Mouse (Mus musculus) liver, embryonic 12.5 days (tissue): ENCODE data around the gene Apof. TPM values are rescaled to one million over a fixed set of nuclear protein-coding genes. Genes with fewer than 3 reads are reported as not detected.

Source experiments
- ATAC-seq: fragments of 200-750 bp; cut with Nextera tagmentation; 2 replicates; pipeline ENCODE4 v1.8.0; 2017; ENCODE audit warnings: moderate number of reproducible peaks, mild to moderate bottlenecking, moderate library complexity
- H3K27ac ChIP-seq: fragments of 300-500 bp; sonication (generic); 2 replicates; pipeline ENCODE4 v1.5.1; 2016; ENCODE audit warnings: mild to moderate bottlenecking
- H3K27me3 ChIP-seq: fragments of 300-500 bp; sonication (generic); replicated peaks from 2 replicates; pipeline ENCODE4 v1.6.1; 2016; ENCODE audit warnings: mild to moderate bottlenecking, moderate library complexity
- H3K36me3 ChIP-seq: fragments of 300-500 bp; sonication (generic); 2 replicates; pipeline ENCODE4 v1.6.1; 2016; ENCODE audit warnings: mild to moderate bottlenecking, moderate library complexity
- H3K4me1 ChIP-seq: fragments of 300-500 bp; sonication (generic); 2 replicates; pipeline ENCODE4 v1.6.1; 2016
- H3K4me2 ChIP-seq: fragments of 300-500 bp; sonication (generic); 2 replicates; pipeline ENCODE4 v1.6.1; 2016; ENCODE audit warnings: mild to moderate bottlenecking, moderate library complexity
- H3K4me3 ChIP-seq: fragments of 300-500 bp; sonication (generic); 2 replicates; pipeline ENCODE4 v1.5.1; 2016; ENCODE audit warnings: mild to moderate bottlenecking, moderate library complexity
- H3K9ac ChIP-seq: fragments of 300-500 bp; sonication (generic); 2 replicates; pipeline ENCODE4 v1.6.1; 2016; ENCODE audit warnings: mild to moderate bottlenecking, moderate library complexity
- H3K9me3 ChIP-seq: fragments of 300-500 bp; sonication (generic); replicated peaks from 2 replicates; pipeline ENCODE4 v1.6.1; 2016; ENCODE audit warnings: mild to moderate bottlenecking, moderate library complexity
- WGBS: fragments of 180-500 bp; shearing (Covaris S2); methylation state at CpG from one replicate; pipeline ENCODE4 v1.1.7; 2016; ENCODE audit not compliant: insufficient replicate concordance; 5-methylcytosine and 5-hydroxymethylcytosine counted together
- polyA plus RNA-seq: library from polyadenylated mRNA; unstranded; fragments of >200 nt; fragmentation: Nextera tagmentation; extraction: Ambion mirVana; gene quantifications from 2 replicates; pipeline ENCODE4 v1.2.1, GENCODE M21; 2016

The Apof gene
- polyA plus RNA-seq: 27.2 and 28.2 TPM in 2 replicates

DNA sequence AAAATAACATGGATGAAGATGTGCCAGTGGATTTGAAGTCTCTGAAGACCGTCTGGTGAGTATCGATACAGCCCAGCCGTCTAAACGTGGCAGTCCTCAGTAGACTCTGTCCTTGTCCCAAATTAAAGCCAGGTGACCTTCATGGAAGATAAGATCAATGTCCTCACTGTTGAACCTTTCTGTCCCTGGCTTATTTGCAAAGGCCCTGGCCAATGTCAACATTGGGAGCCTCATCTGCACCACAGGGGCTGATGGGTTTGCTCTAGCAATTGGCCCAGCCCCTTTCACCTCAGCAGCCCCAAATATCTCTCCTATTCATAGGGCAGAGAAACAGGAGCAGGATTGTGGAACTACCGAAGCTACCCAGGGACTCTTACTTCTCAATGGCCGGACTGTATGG lies at the start of gene Apof:
Gene Apof, plus strand, starts transcription at position 301 of the 400 bp plus-strand sequence.
- ATAC-seq: no peak
- Histone ChIP-seq H3K27me3 (no peaks in the 10 kb centered on the region), H3K4me2 (peak within 1 kb of the TSS; percentile 73), H3K27ac (peak within 1 kb of the TSS; percentile 60), H3K4me3 (peak within 1 kb of the TSS; percentile 86; the same call in 1 of the 2 replicates), H3K36me3 (peaks cover 3% of the 10 kb centered on the region; the same call in 1 of the 2 replicates), H3K9ac (no peak within 1 kb of the TSS), H3K4me1 (peaks cover 26% of the 10 kb centered on the region), H3K9me3 (no peaks in the 10 kb centered on the region)
- WGBS: 70% methylated on average over 6 of the region's 6 CpGs

DNA sequence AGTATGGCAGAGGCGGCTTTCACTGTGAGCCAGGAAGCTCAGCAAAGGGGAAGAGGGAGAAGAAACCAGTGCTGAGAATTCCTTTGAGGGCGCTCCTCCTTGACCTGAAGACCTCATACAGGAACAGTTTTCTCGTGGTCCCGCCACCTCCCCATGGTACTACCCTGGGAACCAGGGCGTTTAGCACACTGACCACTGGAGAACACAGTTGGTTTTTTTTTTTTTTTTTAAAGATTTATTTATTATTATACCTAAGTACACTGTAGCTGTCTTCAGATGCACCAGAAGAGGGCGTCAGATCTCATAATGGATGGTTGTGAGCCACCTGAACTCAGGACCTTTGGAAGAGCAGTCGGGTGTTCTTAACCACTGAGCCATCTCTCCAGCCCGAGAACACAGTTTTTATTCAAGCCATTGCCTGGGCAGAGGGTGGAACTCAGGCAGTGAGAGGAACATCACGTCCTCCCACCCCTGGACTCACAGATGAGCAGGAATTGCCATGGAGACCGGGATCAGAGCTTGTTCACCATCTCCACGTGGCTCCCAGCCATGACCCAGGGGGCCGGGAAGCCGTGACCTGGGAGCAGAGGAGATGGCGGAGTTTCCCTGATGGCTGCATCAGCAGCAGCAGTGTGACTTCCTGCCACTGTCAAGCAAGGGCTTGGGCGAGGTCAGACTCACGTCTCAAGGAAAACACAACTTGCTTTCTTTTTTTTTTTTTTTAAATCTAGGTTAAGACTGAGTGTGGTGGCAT lies 46.8 kb upstream of the Apof start:
- WGBS: 54% methylated on average over 16 of the region's 16 CpGs
- Histone ChIP-seq H3K36me3 (no peaks in the 10 kb centered on the region), H3K27ac (no peak overlapping the region), H3K9me3 (no peaks in the 10 kb centered on the region), H3K4me1 (peaks cover 36% of the 10 kb centered on the region), H3K9ac (no peak overlapping the region), H3K4me2 (no peak overlapping the region), H3K4me3 (no peak overlapping the region), H3K27me3 (no peaks in the 10 kb centered on the region)
- ATAC-seq: no peak

DNA sequence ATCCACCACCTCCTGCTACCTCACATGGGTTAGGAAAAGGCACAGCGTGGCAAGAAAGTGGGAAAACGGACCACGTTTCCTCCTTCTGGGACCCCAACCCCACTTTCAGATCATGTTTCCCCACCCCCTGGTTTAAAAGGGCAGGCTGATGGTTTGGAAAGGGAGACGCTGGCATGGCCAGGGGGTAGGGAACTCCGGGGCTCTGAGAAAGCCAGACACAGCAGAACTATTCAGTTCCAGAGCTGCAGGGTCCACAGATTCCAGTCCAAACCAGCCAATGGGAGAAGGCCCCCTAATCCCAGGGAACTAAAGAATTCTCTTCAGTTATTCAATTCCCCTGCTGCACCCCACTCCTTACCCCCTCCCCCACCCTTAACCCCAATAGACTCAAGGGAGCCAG lies 43.4 kb upstream of the Apof start:
- no peak overlapping the region for H3K27ac ChIP-seq
- ATAC-seq: no peak
- WGBS: 63% methylated on average over 5 of the region's 5 CpGs

DNA sequence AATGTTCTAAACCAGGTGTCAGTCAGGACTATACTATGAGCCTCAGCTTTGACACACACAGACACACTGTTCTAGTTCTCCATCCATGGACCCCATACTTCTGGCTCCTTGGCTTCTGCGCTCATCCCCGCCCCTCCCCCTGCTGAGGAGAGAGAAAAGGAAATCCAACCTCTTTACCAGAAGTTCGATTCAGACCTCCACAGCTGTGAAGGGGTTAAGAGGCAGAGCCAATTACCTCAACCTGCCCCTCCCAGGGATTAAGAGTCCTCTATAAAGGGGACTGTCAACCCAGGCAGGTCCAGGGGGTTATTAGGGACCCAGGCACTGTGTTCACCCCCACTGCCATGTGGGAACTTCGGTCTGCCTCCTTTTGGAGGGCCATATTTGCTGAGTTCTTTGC lies 42.9 kb upstream of the Apof start, which contains the start of gene Mip:
Gene Mip, plus strand, starts transcription at position 301 of the 400 bp plus-strand sequence.
- Histone ChIP-seq H3K9ac (peak within 1 kb of the TSS; percentile 13; the same call in 1 of the 2 replicates), H3K4me2 (no peak within 1 kb of the TSS), H3K4me3 (no peak within 1 kb of the TSS), H3K27me3 (no peaks in the 10 kb centered on the region), H3K9me3 (no peaks in the 10 kb centered on the region), H3K27ac (no peak within 1 kb of the TSS), H3K4me1 (peaks cover 15% of the 10 kb centered on the region), H3K36me3 (no peaks in the 10 kb centered on the region)
- WGBS: 51% methylated on average over 4 of the region's 4 CpGs
- no peak for ATAC-seq

More for the DNA sequence above, 43.4 kb upstream of the Apof start:
- H3K9me3 ChIP-seq: no peaks in the 10 kb centered on the region
- no peak overlapping the region for H3K9ac ChIP-seq
- no peak overlapping the region for H3K4me2 ChIP-seq
- peaks cover 15% of the 10 kb centered on the region for H3K4me1 ChIP-seq
- H3K36me3 ChIP-seq: no peaks in the 10 kb centered on the region
- no peaks in the 10 kb centered on the region for H3K27me3 ChIP-seq
- no peak overlapping the region for H3K4me3 ChIP-seq

DNA sequence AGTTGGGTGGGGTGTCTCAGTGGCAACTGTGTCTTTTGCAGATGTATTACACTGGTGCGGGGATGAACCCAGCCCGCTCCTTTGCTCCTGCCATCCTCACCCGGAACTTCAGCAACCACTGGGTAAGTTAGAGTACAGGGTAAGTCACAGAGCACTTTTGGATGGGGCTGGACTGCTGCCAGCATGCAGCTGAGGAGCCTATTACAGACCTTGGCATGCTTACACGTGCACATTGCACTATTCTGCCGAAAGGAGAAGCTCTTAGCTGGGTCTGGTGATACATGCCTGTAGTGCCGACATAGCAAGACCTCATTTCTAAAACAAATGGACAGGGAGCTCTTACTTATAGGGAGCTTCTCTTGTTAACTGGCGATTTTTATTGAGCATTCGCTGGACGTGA lies 40.9 kb upstream of the Apof start:
- peaks cover 15% of the 10 kb centered on the region for H3K4me1 ChIP-seq
- H3K9me3 ChIP-seq: no peaks in the 10 kb centered on the region
- H3K9ac ChIP-seq: no peak overlapping the region
- H3K27ac ChIP-seq: no peak overlapping the region
- no peaks in the 10 kb centered on the region for H3K36me3 ChIP-seq
- H3K4me2 ChIP-seq: no peak overlapping the region
- H3K27me3 ChIP-seq: no peaks in the 10 kb centered on the region
- no peak for ATAC-seq
- WGBS: 78% methylated on average over 9 of the region's 9 CpGs
- no peak overlapping the region for H3K4me3 ChIP-seq

DNA sequence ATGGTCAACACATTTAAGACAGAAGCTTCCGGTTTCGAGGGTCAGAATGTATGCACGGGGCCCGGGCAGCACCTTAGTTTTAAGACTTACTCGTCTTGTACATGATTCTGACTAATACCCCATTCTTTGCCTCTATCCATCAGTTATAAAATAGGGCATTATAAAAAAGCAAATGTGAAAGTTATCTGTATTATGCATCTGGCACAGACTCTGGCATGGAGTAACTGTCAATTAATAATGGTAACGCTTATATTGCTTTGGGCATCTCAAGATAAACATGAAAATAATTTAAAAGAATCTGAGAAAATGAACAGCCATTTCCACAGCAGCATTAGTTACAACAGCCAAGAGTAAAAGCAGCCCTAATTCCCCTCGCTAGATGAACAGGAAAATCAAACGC lies 40.5 kb upstream of the Apof start:
- H3K36me3 ChIP-seq: no peaks in the 10 kb centered on the region
- H3K4me2 ChIP-seq: no peak overlapping the region
- H3K27me3 ChIP-seq: no peaks in the 10 kb centered on the region
- no peak overlapping the region for H3K27ac ChIP-seq
- H3K4me1 ChIP-seq: peaks cover 18% of the 10 kb centered on the region
- H3K4me3 ChIP-seq: no peak overlapping the region
- WGBS: 79% methylated on average over 8 of the region's 8 CpGs
- H3K9ac ChIP-seq: no peak overlapping the region
- no peak for ATAC-seq
- H3K9me3 ChIP-seq: no peaks in the 10 kb centered on the region

DNA sequence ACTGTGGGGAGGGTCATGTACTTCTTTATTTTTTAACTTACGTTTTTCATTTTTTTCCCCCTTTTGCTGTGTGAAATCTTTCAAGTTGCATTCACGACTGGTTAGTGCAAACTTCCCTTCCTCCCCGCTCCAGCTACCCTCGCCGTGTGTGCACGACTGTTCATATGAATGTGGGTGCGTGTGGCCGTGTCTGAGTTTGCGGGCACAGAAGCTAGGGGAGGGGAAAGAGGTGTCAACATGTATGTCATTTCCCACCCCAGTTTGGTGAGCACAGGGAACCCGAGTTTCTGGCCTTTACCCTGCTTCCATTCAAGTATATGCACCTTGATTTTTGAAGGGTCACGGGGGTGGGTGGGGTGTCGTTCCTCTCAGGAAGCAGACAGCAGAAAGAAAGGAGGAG lies 37.9 kb upstream of the Apof start:
- H3K36me3 ChIP-seq: peaks cover 18% of the 10 kb centered on the region
- no peak for ATAC-seq
- peak overlapping the region; percentile 91 for H3K9ac ChIP-seq
- H3K27ac ChIP-seq: peak overlapping the region; percentile 95
- WGBS: 74% methylated on average over 12 of the region's 12 CpGs
- no peaks in the 10 kb centered on the region for H3K27me3 ChIP-seq
- peak overlapping the region; percentile 80 for H3K4me3 ChIP-seq
- H3K4me2 ChIP-seq: peak overlapping the region; percentile 83
- peaks cover 34% of the 10 kb centered on the region for H3K4me1 ChIP-seq
- H3K9me3 ChIP-seq: no peaks in the 10 kb centered on the region

DNA sequence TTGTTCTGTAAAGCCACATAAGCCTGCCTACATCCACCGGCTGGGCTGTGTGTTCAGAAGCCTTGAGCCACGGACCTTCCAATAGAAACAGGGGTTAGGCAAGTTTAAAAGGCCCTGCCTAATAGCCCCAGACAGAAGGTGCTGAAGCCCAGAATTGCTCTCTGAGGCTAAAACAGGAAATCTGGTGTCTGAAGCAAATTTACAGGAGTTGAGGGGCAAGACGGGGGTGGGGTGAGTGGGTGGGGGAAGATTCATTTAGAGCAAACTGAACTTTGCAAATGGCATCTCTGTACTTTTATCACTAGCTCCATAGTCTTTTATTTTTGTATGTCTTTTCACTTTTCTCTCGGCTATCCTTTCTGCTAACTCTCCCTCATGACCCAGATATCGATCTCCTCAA lies 37.3 kb upstream of the Apof start:
- Histone ChIP-seq H3K9ac (peak overlapping the region; percentile 91), H3K4me3 (peak overlapping the region; percentile 80), H3K4me2 (peak overlapping the region; percentile 83), H3K36me3 (peaks cover 18% of the 10 kb centered on the region), H3K27ac (peak overlapping the region; percentile 95), H3K4me1 (peaks cover 35% of the 10 kb centered on the region), H3K9me3 (no peaks in the 10 kb centered on the region), H3K27me3 (no peaks in the 10 kb centered on the region)
- no peak for ATAC-seq
- WGBS: 16% methylated on average over 5 of the region's 5 CpGs

DNA sequence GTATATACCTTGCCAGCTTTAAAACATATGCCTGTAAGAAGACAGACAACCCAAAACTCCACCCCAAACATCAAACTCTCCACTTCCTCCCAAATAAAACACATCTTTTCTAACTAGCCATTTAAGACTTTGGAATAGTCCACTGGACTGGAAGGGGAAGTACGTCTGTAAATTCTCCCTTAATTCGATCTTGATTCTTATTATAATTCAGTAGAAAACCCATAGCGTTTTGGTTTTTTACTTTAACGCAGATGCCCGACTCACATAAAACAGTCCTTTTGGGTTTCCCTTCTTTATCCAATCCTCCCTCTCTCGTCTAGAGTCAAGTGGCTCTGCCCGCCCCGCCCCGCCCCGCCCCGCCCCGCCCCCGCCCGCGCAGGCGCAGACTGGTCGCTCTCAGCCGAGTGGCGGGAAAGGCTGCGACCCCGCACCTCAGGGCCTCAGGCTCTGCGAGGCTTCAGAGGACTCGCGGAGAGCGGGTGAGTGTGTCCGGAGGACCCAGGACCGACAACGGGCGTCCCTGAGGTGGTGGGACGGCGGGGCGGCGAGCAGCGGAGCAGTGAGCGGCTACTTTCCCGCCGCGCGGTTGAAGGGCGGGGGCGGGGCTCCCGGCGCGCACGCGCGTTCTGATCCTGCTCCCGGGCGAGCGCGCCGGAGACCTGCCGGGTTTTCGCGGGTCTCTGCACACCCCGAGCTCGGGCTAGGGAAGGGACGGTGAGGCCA lies 36.6 kb upstream of the Apof start, which contains the start of gene Timeless:
Gene Timeless, plus strand, starts transcription at position 369 of the 723 bp plus-strand sequence.
- peaks cover 39% of the 10 kb centered on the region for H3K4me1 ChIP-seq

DNA sequence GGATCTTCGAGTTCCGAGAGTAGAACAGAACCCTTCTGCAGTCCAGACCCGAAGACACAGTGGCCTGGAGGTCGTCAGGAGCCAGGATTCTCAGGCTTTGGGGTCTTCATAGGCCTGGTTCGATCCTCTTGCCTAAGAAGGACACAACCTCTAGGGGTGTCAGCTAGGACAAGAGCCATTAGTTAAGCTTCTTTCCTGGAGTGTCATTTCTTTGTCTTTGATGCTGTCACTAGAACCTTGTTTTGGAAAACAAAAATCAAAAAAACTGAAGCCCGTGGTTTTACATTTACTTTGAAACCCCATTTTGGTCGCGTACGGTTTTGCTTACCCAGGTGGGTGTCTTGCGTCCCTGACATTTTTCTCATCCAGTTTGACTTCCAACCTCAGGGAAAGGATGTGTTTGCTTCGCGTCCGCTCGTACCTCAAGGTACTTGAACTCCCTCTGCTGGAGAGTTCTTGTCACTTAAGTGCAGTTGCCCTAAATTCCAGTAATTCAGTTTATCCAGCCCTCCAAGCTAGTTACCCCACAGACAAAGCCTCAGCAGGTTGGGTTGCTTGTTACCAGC lies 36.0 kb upstream of the Apof start:
- Histone ChIP-seq H3K4me3 (peak overlapping the region; percentile 80), H3K9me3 (no peaks in the 10 kb centered on the region), H3K36me3 (peaks cover 18% of the 10 kb centered on the region), H3K4me2 (peak overlapping the region; percentile 83), H3K9ac (peak overlapping the region; percentile 91), H3K27me3 (no peaks in the 10 kb centered on the region), H3K4me1 (peaks cover 41% of the 10 kb centered on the region), H3K27ac (peak overlapping the region; percentile 95)
- WGBS: under 1% methylated on average over 14 of the region's 14 CpGs
- peak; percentile 53 for ATAC-seq

More for the DNA sequence above, 36.6 kb upstream of the Apof start, which contains the start of gene Timeless:
- H3K4me2 ChIP-seq: peak within 1 kb of the TSS; percentile 83
- no peaks in the 10 kb centered on the region for H3K9me3 ChIP-seq
- peaks cover 18% of the 10 kb centered on the region for H3K36me3 ChIP-seq
- under 1% methylated on average over 58 of the region's 58 CpGs for WGBS
- H3K27me3 ChIP-seq: no peaks in the 10 kb centered on the region
- H3K9ac ChIP-seq: peak within 1 kb of the TSS; percentile 91
- ATAC-seq: peak; percentile 91
- peak within 1 kb of the TSS; percentile 80 for H3K4me3 ChIP-seq
- H3K27ac ChIP-seq: peak within 1 kb of the TSS; percentile 95

DNA sequence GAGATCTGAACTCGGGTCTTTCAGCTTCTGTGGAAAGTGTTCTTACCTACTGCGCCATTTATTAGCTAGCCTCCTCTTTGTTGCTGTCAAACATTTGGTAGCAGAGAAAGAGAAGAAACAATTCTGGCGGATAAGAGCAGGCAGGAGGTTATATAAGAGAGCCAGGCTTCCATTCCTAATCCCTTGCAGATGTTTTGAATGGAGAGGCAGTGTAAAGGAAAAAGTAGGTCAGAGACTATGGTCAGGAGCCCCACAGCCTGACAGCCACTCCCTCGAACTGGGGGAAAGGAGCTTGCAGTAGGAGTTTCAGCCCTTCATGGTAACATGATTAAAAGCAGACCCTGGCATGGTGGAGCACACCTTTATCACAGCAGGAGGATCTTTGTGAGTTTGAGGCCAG lies 32.1 kb upstream of the Apof start:
- no peak overlapping the region for H3K9ac ChIP-seq
- no peak overlapping the region for H3K4me2 ChIP-seq
- H3K27ac ChIP-seq: no peak overlapping the region
- peaks cover 58% of the 10 kb centered on the region for H3K4me1 ChIP-seq
- 62% methylated on average over 4 of the region's 4 CpGs for WGBS
- H3K36me3 ChIP-seq: peaks cover 48% of the 10 kb centered on the region
- no peaks in the 10 kb centered on the region for H3K27me3 ChIP-seq
- H3K4me3 ChIP-seq: no peak overlapping the region
- H3K9me3 ChIP-seq: no peaks in the 10 kb centered on the region
- no peak for ATAC-seq
